Mouse (Mus musculus): ENCODE measurements around the gene Tgm4.

Gene Tgm4

DNA sequence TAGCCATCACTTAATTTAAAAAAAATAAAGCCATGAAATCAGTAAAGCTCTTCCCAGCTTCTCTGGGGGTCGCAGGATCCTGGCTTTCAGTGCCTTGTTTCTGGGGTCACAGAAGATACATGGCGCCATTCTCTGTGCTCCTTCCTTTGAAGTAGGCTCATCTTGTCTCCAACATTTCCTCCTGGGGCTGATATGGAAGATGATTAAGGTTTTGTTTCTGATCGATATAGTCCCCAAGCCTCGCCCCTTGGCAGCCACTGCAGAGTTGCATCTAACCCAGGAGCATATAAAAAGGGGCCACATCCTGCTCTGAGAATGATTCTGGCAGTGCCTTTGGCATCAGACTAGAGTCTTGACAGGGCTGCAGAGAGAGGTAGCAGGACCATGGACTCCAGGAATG lies at the start of gene Tgm4:
Gene Tgm4 (plus strand): TSS at position 301 of the 400 bp plus-strand sequence.
- in situ Hi-C loops (cut with MboI, MseI), result no loop called here

DNA sequence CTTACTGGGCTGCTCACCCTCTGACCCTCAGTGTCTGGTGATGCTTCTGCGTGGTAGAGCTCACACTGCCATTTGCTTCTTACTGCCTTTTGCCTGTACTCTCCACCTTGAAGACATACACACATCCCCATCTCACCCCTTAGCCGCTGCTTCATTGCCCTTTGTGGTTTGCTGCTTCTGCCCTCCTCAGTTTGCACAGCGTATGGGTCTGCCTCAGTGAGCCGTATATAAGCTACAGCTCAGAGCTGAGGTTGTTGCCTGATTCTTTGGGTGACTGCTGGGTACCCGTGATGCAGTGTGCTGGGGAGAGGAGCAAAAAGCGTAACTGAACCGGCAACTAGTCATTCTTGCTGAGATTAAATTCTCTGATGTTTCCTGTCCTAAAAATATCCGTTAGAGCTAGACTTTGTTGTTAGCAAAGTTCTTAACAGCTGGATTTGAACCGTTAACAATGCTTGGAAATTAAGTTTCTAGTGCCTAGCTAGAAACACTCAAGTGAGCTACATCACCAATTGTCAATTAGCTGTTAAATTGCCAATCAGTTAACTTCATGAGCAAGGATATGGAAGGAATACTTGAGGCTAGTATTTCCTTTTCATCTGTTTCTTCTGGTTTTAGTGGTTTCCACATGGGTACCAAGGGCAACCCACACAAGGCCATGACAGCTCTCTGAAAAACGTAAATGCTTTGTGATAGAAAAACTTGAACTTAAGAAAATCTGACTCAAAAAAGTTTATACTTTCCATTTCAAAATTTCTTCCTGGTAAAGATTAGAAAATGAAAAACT lies 35.9 kb upstream of the Tgm4 start:
- in situ Hi-C loops (cut with MboI, MseI), result no loop called here

DNA sequence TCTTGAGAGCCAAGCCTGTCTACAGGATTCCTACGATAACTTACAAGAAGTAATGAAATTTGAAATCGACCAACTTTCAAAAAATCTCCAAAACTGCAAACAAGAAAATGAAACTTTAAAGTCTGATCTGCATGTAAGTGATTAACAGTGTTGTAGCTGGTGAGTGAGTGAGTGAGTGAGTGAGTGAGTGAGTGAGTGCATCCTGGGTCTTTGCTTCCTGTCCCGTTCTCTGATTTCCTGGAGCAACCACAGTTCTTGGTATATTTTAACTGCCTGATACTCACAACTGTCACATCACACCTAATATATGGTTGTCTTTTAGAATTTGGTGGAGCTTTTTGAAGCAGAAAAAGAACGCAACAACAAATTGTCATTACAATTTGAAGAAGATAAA lies 35.3 kb upstream of the Tgm4 start:
- in situ Hi-C loops (cut with MboI, MseI), result no loop called here

DNA sequence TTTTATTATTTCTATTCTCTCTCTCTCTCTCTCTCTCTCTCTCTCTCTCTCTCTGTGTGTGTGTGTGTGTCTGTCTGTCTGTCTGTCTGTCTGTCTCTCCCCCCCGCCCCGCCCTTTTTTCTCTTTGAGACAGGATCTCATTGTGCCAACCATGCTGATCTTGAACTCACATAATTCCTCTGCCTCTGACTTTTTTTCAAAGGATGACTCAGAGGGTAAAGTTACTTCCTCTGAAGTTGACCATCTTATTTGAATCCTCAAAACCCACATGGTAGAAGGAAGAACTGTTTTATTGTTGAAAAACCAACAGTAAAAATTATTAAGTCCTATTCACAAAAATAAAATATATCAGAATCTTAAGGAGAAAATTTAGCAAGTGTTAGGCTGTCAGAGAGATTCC lies 29.8 kb upstream of the Tgm4 start:
- in situ Hi-C loops (cut with MboI, MseI), result loop anchor here in 1 of 2 experiments (25.0 kb wide), 2 partner anchors 858 to 1267 kb away; partner anchors contain the start of genes Fyco1 and Xcr1

DNA sequence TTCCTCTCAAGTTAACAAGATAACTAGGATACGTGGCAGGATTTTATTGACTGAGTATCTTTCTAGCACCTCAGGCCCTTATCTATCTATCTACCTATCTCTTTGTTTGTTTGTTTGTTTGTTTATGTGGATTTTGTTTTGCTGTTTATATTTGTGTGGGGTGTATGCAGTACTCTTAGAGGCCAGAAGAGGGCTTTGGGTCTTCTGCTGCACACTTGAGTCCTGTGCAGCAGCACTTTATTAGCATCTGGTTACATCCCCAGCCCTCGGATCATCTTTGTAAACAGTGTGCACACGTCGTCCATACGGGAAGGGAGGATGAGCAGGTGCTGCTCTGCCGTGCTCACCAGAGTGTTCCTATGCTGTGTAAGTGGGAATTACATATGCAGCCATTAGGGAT lies 28.5 kb upstream of the Tgm4 start:
- in situ Hi-C loops (cut with MboI, MseI), result loop anchor here in 1 of 2 experiments (25.0 kb wide), 2 partner anchors 856 to 1269 kb away; partner anchors contain the start of genes Fyco1 and Xcr1

DNA sequence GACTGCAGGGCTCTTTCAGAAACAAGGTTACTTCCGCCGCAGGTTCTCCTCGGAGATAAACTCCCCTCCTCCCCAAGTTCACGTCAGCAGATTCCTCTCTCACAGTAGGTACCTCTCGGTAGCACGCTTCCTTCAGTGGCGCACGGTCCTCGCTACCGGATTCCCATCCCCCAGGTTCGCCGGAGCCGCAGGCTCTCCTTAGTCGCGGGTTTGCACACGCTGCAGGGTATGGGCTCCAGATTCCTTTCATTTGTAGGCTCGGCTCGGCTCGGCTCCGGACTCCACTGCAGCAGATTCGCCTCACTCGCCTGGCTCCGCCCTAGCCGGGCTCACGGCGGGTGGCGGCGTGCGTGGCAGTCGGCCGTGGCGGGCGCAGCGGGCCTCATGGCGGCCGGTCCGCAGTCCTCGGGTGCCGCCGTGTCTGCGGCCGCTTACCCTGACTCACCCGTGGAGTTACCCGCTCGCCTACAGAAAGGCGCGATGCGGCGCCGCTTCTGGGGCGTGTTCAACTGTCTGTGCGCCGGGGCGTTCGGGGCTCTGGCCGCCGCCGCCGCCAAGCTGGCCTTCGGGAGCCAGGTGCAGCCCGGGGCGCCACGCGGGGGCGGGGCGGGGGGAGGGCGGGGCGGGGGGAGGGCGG lies 13.4 kb upstream of the Tgm4 start, which contains the start of gene Tmem42:
Gene Tmem42 (plus strand): TSS at position 332 of the 637 bp plus-strand sequence.
- in situ Hi-C loops (cut with MboI, MseI), result loop anchor here (10.0 to 25.0 kb wide), 4 partner anchors 786 to 1284 kb away; partner anchors contain the start of genes Fyco1 (in 1 of the 2) and Xcr1 (in 1 of the 2)

DNA sequence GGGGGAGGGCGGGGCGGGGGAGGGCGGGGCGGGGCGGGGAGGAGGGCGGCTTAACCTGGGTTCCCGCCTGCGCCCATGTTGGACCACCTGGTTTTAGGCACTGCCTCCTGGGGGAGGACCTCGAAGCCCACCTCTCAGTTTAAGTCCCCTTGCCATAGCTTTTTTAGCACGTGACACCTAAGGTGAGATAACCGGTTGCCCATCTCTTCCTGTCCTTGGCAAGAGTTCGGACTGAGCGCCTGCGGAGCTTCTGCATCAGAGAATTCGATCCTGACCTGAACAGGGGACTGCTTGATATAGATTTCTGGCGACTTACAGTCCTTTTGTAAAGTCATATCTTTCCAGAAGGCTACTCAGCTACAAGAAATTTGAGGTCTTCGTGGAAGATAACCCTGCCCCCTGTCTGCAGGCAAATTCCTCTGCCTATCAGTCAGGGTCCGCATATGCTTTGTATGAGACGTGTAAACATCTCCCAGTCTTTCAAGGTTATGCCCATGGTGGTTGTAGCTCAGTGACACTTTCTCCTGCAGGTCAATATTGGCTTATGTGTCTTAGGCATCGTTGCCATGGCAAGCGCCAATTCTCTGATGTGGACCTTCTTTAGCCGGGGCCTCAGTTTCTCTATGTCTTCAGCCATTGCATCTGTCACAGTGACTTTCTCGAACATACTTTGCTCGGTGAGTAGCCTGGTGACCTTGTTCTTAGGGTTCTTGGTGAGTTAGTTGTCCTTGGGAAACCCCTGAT lies 12.7 kb upstream of the Tgm4 start:
- in situ Hi-C loops (cut with MboI, MseI), result loop anchor here (10.0 to 25.0 kb wide), 4 partner anchors 787 to 1285 kb away; partner anchors contain the start of genes Fyco1 (in 1 of the 2) and Xcr1 (in 1 of the 2)

DNA sequence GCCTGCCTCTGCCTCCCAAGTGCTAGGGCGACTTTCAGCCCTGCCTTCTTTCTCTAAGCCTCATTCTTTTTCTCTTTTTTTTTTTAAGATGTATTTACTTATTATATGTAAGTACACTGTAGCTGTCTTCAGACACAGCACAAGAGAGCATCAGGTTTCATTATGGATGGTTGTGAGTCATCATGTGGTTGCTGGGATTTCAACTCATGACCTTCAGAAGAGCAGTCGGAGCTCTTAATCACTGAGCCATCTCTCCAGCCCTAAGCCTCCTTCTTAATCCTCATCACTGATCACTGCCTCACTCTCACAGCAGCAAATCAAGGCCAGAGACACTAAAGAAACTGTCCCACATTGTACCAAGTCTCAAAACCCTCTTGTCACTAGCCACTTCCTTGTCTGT lies 10.3 kb upstream of the Tgm4 start:
- in situ Hi-C loops (cut with MboI, MseI), result loop anchor here (10.0 to 25.0 kb wide), 4 partner anchors 789 to 1287 kb away; partner anchors contain the start of genes Fyco1 (in 1 of the 2) and Xcr1 (in 1 of the 2)

DNA sequence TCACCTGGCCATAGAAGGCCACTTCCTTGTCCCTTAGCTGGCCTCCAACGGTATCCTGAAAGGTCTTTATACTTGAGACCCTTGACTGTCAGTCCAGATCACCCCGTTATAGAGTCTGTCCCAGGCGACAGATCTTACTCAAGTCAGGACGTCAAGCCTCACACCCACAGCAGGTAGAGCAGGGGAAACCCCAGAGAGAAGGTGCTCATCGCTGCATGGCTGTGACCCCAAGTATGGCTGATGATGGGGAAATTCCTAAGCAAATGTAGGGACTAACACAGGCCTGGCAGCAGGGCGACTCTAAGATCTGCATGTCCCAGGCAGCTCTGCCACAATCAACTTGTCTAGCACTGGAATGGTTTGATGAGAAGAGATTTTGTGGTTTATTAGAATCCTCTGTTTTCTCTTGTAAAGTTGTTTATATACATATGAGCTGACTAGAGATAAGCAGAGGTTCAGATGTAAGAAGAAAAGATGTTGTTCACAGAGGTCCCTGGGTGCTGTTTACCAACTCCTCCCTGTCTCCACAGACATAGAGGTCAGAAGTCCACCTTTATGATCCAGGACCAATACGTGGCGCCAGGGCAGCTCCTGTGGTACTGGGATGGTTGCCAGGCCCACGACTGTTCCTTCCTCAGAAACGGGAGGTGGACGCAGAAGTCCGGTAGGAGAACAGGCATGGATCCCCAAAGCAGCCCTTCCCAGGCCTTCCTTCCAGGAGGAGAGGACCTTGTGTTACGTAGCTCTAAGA lies 2.9 kb upstream of the Tgm4 start:
- in situ Hi-C loops (cut with MboI, MseI), result no loop called here

DNA sequence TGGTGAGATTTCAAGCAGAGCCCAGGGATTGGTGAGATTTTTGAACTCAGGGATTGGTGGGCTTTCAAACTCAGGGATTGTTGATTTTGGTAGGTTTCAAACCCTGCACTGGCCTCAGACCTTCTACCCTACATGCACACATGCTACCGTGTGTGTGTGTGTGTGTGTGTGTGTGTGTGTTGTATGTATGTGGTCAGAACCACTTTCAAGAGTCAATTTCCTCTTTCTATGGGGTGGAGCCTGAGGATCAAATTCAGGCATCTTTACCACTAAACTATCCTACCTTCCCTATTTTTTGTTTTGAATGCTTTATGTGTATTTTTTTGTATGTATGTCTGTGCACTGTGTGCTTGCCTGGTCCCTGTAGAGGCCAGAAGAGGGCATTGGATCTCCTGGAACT lies 13.1 kb downstream of the Tgm4 start:
- in situ Hi-C loops (cut with MboI, MseI), result no loop called here

DNA sequence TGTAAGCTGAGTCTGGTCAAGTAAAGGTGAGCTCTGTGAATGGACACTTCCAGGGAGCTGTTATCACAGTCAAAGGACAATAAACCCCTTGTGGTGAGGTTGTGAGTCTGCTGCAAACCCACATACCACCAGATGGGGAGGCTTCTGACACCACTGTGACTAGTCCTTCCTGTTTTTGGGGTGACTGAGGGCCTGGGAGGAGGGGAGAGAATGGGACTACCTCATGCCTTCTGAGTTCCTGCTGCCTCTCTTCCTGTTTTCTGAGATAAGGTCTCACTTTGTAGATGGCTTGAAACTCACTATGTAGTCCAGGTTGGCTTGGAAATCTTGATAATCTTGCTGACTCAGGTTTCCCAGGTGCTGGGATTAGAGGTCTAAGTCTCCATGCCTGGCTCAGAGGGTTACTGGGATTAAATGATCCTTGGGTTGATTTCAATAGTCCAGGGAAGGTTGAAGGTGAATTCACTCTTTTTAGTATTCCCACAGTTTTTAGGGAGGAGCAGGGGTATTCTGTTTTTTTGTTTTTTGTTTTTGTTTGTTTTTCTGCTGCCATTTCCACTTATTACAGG lies 24.3 kb downstream of the Tgm4 start:
- in situ Hi-C loops (cut with MboI, MseI), result no loop called here

DNA sequence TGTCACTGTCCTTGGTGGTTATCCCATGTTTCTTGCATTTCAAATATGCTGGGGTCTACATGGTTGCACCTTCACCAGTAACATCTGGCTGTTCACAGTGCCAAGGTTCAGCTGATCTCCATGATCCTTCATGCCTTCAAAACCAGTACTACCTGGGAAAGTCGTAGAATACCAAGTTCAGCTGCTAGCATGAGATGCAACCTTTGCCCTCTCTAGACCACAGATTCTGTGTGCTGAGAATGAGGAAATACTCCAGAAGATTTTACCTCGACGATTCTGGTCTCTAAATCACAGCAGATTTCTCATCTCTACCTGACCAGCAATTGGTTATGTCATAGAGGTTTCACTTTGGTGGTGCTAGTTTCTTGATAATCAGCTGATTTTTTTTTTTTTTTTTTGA lies 25.6 kb downstream of the Tgm4 start:
- in situ Hi-C loops (cut with MboI, MseI), result no loop called here

DNA sequence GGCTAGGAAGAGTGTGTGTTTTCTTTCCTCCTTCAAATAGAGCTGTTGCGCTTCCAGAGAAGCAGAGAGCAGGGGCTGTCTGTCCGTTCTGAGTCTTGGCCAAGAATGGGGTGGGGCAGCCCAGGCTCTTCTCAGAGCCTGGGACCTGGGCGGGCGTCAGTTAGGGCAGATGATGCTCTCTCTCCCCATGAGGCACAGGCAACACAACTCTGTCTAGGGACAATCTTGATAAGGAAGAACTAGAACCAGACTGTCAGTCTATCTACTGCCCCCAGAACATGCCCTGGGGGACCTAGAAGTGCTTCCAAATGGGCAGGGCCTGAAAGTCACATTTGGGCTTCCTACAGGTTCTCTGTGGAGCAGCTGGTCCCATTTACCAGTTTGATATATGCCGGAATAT lies 44.6 kb downstream of the Tgm4 start:
- in situ Hi-C loops (cut with MboI, MseI), result loop anchor here in 1 of 2 experiments (10.0 kb wide), 2 partner anchors 434 to 1316 kb away; no protein-coding TSS in a partner anchor

DNA sequence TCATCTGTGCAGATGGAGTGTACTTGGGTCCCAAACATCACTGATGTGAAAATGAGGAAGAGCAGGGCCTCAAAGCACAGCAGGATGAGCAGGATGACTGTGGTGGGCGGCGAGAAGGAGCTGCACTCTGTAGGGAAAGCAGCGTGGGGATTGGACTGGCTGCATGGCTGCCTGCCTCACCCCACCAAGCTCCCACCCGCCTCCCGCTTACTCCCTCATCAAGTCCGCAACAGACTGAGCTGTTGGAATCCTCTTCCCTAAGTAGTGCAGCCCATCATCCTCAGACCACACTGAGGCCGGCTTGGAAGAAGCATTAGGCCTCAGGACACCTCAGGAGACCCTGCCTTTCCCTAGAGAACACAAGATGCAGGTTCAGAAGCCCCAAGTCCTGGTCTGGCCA lies 45.8 kb downstream of the Tgm4 start:
- in situ Hi-C loops (cut with MboI, MseI), result loop anchor here in 1 of 2 experiments (5.0 kb wide), 1 partner anchor 88 kb away; no protein-coding TSS in a partner anchor

DNA sequence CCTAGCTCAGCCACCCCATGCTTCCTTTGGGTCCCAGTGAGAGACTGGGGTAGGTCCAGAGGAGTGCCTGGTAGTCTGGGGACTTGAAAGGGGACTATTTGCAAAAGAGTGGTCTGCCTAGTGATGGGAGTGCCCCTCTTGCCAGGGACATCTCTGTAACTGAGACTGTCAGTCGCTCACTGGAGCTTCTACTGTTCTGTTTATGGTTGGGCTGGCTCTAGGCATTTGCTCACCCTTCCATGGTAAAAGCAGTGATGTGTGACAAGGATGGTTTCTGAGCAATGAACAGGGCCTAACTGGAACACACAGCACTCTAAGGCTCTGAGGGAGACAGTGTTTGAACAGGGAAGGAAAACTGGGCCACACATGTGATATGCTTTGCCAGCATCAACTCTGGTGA lies 46.3 kb downstream of the Tgm4 start:
- in situ Hi-C loops (cut with MboI, MseI), result loop anchor here in 1 of 2 experiments (5.0 kb wide), 1 partner anchor 88 kb away; no protein-coding TSS in a partner anchor

DNA sequence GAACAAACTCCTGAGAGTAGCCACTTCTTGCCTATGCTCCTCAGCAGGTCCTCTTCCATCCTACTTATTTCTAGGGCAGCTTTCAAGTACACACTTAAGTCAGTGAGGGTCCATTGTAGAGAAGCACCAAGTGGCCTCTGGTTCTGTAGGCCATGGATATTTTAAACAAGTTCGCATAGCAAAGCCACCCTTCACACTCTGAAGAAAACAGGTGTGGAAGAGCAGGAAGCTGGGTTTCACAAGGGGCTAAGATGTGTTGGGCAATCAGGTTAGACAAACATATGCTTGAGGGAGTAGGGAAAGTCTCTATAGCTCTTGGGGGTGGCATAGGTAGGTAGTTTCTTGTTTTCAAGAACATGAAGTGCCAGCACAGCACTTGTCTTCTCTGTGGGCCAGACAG lies 50.8 kb downstream of the Tgm4 start:
- in situ Hi-C loops (cut with MboI, MseI), result no loop called here

DNA sequence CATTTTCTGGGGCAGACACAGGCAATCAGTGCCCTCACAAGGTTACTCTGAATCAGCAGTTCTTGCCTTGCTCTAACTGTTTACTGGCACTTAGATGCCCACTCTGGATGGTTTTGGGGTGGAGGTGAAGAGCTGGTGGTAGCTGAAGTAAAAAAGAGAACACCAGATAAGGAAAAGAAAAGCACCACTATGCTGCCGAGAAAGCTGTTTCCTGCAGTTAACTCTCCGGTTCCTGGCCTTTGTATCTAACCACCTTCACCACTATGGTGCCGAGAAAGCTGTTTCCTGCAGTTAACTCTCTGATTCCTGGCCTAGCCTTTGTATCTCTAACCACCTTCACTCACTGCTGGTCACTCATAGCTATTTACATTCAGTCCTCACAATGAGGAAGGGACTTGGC lies 53.0 kb downstream of the Tgm4 start:
- in situ Hi-C loops (cut with MboI, MseI), result no loop called here

DNA sequence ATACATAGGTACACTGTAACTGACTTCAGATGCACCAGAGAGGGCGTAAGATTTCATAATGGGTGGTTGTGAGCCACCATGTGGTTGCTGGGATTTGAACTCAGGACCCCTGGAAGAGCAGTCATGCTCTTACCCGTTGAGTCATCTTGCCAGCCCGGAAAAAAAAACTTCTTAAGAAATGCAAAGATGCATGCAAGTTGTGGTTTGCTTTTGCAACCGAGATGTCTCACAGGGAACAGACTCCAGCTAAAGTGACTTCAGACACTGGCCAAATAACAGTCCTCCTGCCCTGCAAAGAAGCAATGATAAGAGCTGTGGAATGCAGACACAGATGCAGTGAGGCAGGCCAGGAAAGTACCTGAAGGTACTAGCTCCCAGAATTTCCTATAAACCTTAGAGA lies 56.3 kb downstream of the Tgm4 start:
- in situ Hi-C loops (cut with MboI, MseI), result no loop called here

DNA sequence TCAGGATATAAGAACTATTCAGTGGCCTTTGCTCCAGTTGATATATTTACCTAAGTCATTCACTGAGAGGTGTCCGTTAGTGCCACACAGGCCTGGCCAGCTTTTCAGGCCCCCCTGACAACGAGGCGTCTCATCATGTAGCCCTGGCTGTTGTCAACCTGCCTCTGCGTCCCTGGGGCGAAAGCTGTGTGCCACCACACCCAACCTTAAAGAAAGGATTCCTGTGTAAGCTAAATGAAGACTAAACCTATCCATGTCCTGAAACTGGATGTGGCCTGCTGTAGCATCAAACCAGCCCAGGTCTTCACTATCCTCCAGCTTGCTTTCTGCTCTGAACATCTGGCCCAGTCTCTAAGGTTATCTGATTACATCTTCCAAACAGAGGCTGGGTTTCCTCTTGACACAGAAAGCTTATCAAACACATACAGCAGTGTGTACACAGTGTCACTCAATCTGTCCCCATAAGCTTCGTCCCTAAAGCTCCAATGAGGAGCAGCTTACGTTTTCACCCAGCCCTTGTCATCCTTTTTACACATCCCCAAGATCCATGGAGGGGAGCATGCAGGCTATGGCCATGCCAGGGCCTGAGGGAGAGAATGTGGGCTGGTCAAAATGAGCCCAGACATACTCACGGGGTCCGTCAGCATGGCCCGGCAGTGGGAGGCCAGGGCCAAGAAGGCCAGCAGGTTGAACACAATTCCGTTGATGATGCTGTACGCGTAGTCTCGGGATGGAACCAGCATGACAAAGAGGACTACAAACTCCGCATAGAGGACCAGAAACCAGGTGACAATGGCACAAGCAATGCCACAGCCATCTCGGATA lies 65.3 kb downstream of the Tgm4 start:
- in situ Hi-C loops (cut with MboI, MseI), result loop anchor here in 1 of 2 experiments (5.0 kb wide), 1 partner anchor 88 kb away; no protein-coding TSS in a partner anchor
